Mouse (Mus musculus): Measurements from ENCODE around the gene Txndc12.

- TF ChIP-seq POLR2A (IDR thresholded peaks at IDR 0.05; ENCODE audit: low read depth, low read length) (no peak), MYC (IDR thresholded peaks at IDR 0.05; ENCODE audit: low read depth, low read length) (no peak), JUN (IDR thresholded peaks at IDR 0.05; ENCODE audit: insufficient read depth, low read depth, low read length) (no peak)
These were observed 68.5 kb downstream of the Txndc12 start for GRCm38 (mm10) chr4:108902886-108903285.

Measured in CH12.LX (cell line).